Mouse (Mus musculus) MEL (cell line): Measurements from ENCODE around the gene Cbln3.

ENCODE experiments used
- CTCF ChIP-seq, 3 experiments: IDR thresholded peaks in 2 of 3; conservative IDR thresholded peaks in 1 of 3; 2 replicates each; pipeline ENCODE4 v1.5.1; 2011 to 2012; ENCODE audit warnings: low read length in 3 of 3, low read depth in 2 of 3, mild to moderate bottlenecking in 2 of 3, improper control_type of control experiment in 1 of 3, inconsistent platforms in 1 of 3, mixed read lengths in 1 of 3, moderate library complexity in 1 of 3; ENCODE audit not compliant: control insufficient read depth in 1 of 3, insufficient read depth in 1 of 3, poor library complexity in 1 of 3, severe bottlenecking in 1 of 3
- EP300 ChIP-seq, 2 experiments: IDR thresholded peaks; 2 replicates each; pipeline ENCODE4 v1.6.1; 2011; ENCODE audit warnings: improper control_type of control experiment in 2 of 2, low read length in 2 of 2, low read depth in 1 of 2, mild to moderate bottlenecking in 1 of 2
- GABPA ChIP-seq: IDR thresholded peaks from 2 replicates; pipeline ENCODE4 v1.6.1; 2012; ENCODE audit warnings: low read depth, mild to moderate bottlenecking, inconsistent platforms, low read length, improper control_type of control experiment, moderate library complexity
- HCFC1 ChIP-seq: IDR thresholded peaks from 2 replicates; pipeline ENCODE4 v1.6.1; 2012; ENCODE audit warnings: low read depth, mild to moderate bottlenecking, inconsistent platforms, low read length, improper control_type of control experiment, moderate library complexity
- JUND ChIP-seq: IDR thresholded peaks from 2 replicates; pipeline ENCODE4 v1.6.1; 2011; ENCODE audit warnings: low read depth, mild to moderate bottlenecking, improper control_type of control experiment, low read length
- KAT2A ChIP-seq: conservative IDR thresholded peaks from 2 replicates; pipeline ENCODE4 v1.6.1; 2012; ENCODE audit warnings: low read depth, low read length, improper control_type of control experiment, inconsistent platforms
- MAX ChIP-seq: IDR thresholded peaks from 2 replicates; pipeline ENCODE4 v1.6.1; 2011; ENCODE audit warnings: low read length, improper control_type of control experiment
- NRF1 ChIP-seq: IDR thresholded peaks from 2 replicates; pipeline ENCODE4 v1.6.1; 2014; ENCODE audit warnings: low read depth, mild to moderate bottlenecking, inconsistent platforms, low read length, improper control_type of control experiment, moderate library complexity; ENCODE audit not compliant: poor library complexity, insufficient read depth, severe bottlenecking
- POLR2A ChIP-seq, 2 experiments: IDR thresholded peaks; 2 replicates each; pipeline ENCODE4 v1.6.1; 2011 to 2012; ENCODE audit warnings: low read length in 2 of 2, mild to moderate bottlenecking in 2 of 2, control low read depth in 1 of 2, improper control_type of control experiment in 1 of 2, low read depth in 1 of 2, moderate library complexity in 1 of 2; ENCODE audit not compliant: control insufficient read depth in 1 of 2, insufficient read depth in 1 of 2, poor library complexity in 1 of 2
- POLR2AphosphoS2 ChIP-seq: IDR thresholded peaks from 2 replicates; pipeline ENCODE4 v1.6.1; 2011; ENCODE audit warnings: low read length, improper control_type of control experiment
- RCOR1 ChIP-seq: IDR thresholded peaks from 2 replicates; pipeline ENCODE4 v1.6.1; 2012; ENCODE audit warnings: low read depth, mild to moderate bottlenecking, inconsistent platforms, low read length, improper control_type of control experiment
- UBTF ChIP-seq: IDR thresholded peaks from 2 replicates; pipeline ENCODE4 v1.6.1; 2012; ENCODE audit warnings: low read depth, mild to moderate bottlenecking, inconsistent platforms, low read length, improper control_type of control experiment, moderate library complexity, borderline replicate concordance; ENCODE audit not compliant: insufficient read depth
- ZMIZ1 ChIP-seq: IDR thresholded peaks from 2 replicates; pipeline ENCODE4 v1.6.1; 2012; ENCODE audit warnings: low read depth, mild to moderate bottlenecking, inconsistent platforms, low read length, improper control_type of control experiment, moderate library complexity

DNA sequence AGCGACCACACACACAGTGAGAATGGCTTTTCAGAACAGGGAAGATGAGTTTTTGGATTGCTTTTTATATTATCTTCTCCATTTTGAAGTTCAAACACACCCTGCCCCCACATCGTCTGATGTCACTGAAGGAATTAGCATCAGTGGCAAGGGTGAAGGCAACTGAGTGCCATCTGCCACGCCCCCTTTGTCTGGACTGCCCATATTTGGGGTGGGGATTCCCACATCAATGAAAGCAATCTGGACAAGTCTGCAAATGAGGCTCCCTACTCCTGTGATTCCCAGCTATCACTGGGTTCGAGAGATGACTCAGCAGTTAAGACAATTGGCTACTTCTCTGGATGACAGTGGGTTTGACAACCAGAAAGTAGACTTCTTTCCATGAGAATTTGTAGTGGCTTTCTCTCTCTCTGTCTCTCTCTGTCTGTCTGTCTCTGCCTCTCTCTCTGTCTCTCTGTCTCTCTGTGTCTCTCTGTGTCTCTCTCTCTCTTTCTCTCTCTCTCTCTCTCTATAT lies 43.3 kb downstream of the Cbln3 start:
- TF ChIP-seq EP300 (IDR thresholded peaks at IDR 0.05; ENCODE audit: low read depth in 1 of 2, low read length in 2 of 2) (no peak), KAT2A (no peak), CTCF (IDR thresholded peaks at IDR 0.05 in 2 of 3, conservative IDR thresholded peaks at IDR 0.05 in 1 of 3; ENCODE audit: control insufficient read depth in 1 of 3, insufficient read depth in 1 of 3, low read depth in 2 of 3, low read length in 3 of 3, poor library complexity in 1 of 3, severe bottlenecking in 1 of 3) (no peak), RCOR1 (no peak), JUND (no peak), MAX (no peak), GABPA (no peak), POLR2AphosphoS2 (no peak), HCFC1 (no peak), ZMIZ1 (no peak), POLR2A (IDR thresholded peaks at IDR 0.05; ENCODE audit: control insufficient read depth in 1 of 2, insufficient read depth in 1 of 2, low read depth in 1 of 2, low read length in 2 of 2, poor library complexity in 1 of 2) (no peak), UBTF (no peak), NRF1 (no peak)
